Comparison of ENCODE assay signal across 8 mouse cellular contexts in the genomic region with DNA sequence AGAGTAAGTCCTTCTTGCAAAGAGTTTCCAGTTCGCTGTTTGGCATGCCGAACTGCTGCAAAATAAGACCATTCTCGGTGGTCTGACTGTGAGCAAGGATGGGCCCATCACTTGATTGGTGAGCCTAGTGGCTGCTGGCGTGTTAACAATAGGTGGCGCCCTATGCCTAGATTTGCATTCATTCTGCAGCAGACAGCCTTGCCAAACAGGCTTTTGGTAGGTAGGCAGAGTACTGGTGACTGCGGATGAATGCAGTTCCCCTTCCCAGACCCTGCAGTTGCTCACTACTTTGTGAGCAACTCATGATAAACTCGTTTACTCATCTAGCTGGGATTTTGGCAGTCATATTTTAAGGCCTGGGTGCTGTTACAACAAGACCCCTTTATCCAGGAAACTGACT. TPM values are rescaled to one million over a fixed set of nuclear protein-coding genes. Genes with fewer than 3 reads are reported as not detected.
DNase-seq lines count a peak whose midpoint lies in the region; ATAC-seq and TF ChIP-seq lines count a peak whose summit lies in the region.
"Had no signal": no experiment of that assay in that cellular context is flagged by ENCODE, and none has a peak within 500 bp of the region (broad histone marks: within the 10 kb centered on the region; RNA-seq: fewer than 3 reads in every experiment).

No protein-coding gene starts in this region.

- TF ChIP-seq POLR2A in ES-Bruce4 (IDR thresholded peaks at IDR 0.05; ENCODE audit: insufficient read depth, low read length): no peak

- H3K27me3 ChIP-seq in ES-Bruce4 (ENCODE audit: control insufficient read depth, insufficient read depth, low read length, poor library complexity, severe bottlenecking): no peaks in the 10 kb centered on the region; the same call in 1 of the 2 replicates
- no peaks in the 10 kb centered on the region for H3K27me3 ChIP-seq in hindbrain, embryonic 15.5 days
- H3K27me3 ChIP-seq: neural tube, embryonic 13.5 days had no signal

- no peak for TF ChIP-seq EP300 in ES-Bruce4 (IDR thresholded peaks at IDR 0.05; ENCODE audit: insufficient read depth, low read depth, low read length)

- peak; percentile 58 for DNase-seq in A20 (ENCODE audit: low read depth, low spot score)
- peak; percentile 79 for DNase-seq in embryo, embryonic 11 days
- DNase-seq in layer of hippocampus, adult 9-11 months: peak; percentile 64
- DNase-seq in lung, postnatal 4 days: peak; percentile 30 to 63
- peak; percentile 68 for DNase-seq in testis, postnatal 10 days (ENCODE audit: low spot score)

- H3K27ac ChIP-seq in ES-Bruce4 (ENCODE audit: insufficient read depth, low read length): no peak overlapping the region
- H3K27ac ChIP-seq in hindbrain, embryonic 15.5 days (replicated peaks): no peak overlapping the region
- H3K27ac ChIP-seq: neural tube, embryonic 13.5 days had no signal

- H3K4me2 ChIP-seq in hindbrain, embryonic 15.5 days: no peak overlapping the region
- H3K4me2 ChIP-seq: neural tube, embryonic 13.5 days had no signal

- 0 out of 2 replicates have a peak, but pooled peaks have one; percentile 51 for ATAC-seq in hindbrain, embryonic 15.5 days (ENCODE audit: low FRiP score, low read depth)

- H3K4me1 ChIP-seq in ES-Bruce4 (ENCODE audit: control insufficient read depth, insufficient read depth, low read length): no peaks in the 10 kb centered on the region
- 0 out of 2 replicates have a peak, but pooled peaks cover 4% of the 10 kb centered on the region for H3K4me1 ChIP-seq in hindbrain, embryonic 15.5 days (replicated peaks)
- H3K4me1 ChIP-seq: neural tube, embryonic 13.5 days had no signal

- H3K9me3 ChIP-seq in ES-Bruce4 (replicated peaks; ENCODE audit: control insufficient read depth, insufficient read depth, low read length, poor library complexity, severe bottlenecking): no peaks in the 10 kb centered on the region; the same call in 1 of the 2 replicates
- no peaks in the 10 kb centered on the region for H3K9me3 ChIP-seq in hindbrain, embryonic 15.5 days
- H3K9me3 ChIP-seq: neural tube, embryonic 13.5 days had no signal

- H3K9ac ChIP-seq in ES-Bruce4 (ENCODE audit: low read depth, poor library complexity, severe bottlenecking): no peak overlapping the region
- no peak overlapping the region for H3K9ac ChIP-seq in hindbrain, embryonic 15.5 days
- H3K9ac ChIP-seq: neural tube, embryonic 13.5 days had no signal

- no peak overlapping the region for H3K4me3 ChIP-seq in ES-Bruce4 (ENCODE audit: low read depth, low read length)
- H3K4me3 ChIP-seq in hindbrain, embryonic 15.5 days: no peak overlapping the region
- H3K4me3 ChIP-seq: neural tube, embryonic 13.5 days had no signal

- WGBS in hindbrain, embryonic 15.5 days: 26% methylated on average over 7 of the region's 7 CpGs

- peak; percentile 84 for TF ChIP-seq CTCF in ES-Bruce4 (IDR thresholded peaks at IDR 0.05; ENCODE audit: low read depth, low read length)

- no peaks in the 10 kb centered on the region for H3K36me3 ChIP-seq in ES-Bruce4 (ENCODE audit: control insufficient read depth, insufficient read depth, low read length, poor library complexity, severe bottlenecking)
- no peaks in the 10 kb centered on the region for H3K36me3 ChIP-seq in hindbrain, embryonic 15.5 days
- H3K36me3 ChIP-seq: neural tube, embryonic 13.5 days had no signal

RNA-seq across cellular contexts. Expression of gene Adam30, which starts 20.4 kb away (rescaled TPM):
- polyA plus RNA-seq in ES-Bruce4 (2011; ENCODE audit: insufficient read depth, insufficient read length, low read depth, missing spikeins): not detected in 2 replicates
- polyA plus RNA-seq in hindbrain, embryonic 15.5 days (2015; fragmentation: Nextera tagmentation; extraction: Ambion mirVana): not detected in 2 replicates
- polyA plus RNA-seq: neural tube, embryonic 13.5 days had no signal

RNA-seq across cellular contexts. Expression of gene Reg4, which starts 41.2 kb away (rescaled TPM):
- not detected in 2 replicates for polyA plus RNA-seq in ES-Bruce4 (2011; ENCODE audit: insufficient read depth, insufficient read length, low read depth, missing spikeins)
- not detected in 2 replicates for polyA plus RNA-seq in hindbrain, embryonic 15.5 days (2015; fragmentation: Nextera tagmentation; extraction: Ambion mirVana)
- polyA plus RNA-seq: neural tube, embryonic 13.5 days had no signal
